Mouse (Mus musculus): Measurements from ENCODE around the gene Cenpn. TPM values are rescaled to one million over a fixed set of nuclear protein-coding genes. Genes with fewer than 3 reads are reported as not detected.

The Cenpn gene
- polyA plus RNA-seq, 1 experiment: 48.0 TPM

DNA sequence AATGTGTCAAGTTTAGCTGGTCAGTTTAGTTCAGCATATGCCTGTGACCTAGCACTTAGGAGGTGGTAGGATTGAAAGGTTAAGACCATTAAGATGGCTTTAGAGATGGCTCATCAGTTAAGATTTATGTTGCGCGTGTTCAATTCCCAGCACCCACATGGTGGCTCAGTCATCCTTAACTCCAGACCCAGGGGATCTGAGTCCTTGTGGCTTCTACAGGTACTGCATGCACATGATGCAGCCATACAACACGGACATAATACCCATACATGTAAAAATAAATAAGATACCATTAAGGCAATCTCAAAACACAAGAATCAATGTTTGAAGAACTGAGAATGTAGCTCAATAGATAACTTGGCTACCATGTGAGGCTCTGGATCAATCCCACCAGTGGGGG, 68.3 kb downstream of the Cenpn start:
- no peaks in the 10 kb centered on the region for H3K9me3 ChIP-seq (replicated peaks; ENCODE audit: control insufficient read depth, insufficient read depth, low read length, poor library complexity, severe bottlenecking)
- H3K36me3 ChIP-seq (ENCODE audit: control insufficient read depth, insufficient read depth, low read length, poor library complexity, severe bottlenecking): peaks cover 56% of the 10 kb centered on the region
- H3K27me3 ChIP-seq (ENCODE audit: control insufficient read depth, insufficient read depth, low read length, poor library complexity, severe bottlenecking): no peaks in the 10 kb centered on the region
- H3K9ac ChIP-seq (ENCODE audit: low read depth, poor library complexity, severe bottlenecking): no peak overlapping the region
- H3K27ac ChIP-seq (ENCODE audit: insufficient read depth, low read length): no peak overlapping the region
- no peak for TF ChIP-seq POLR2A (IDR thresholded peaks at IDR 0.05; ENCODE audit: insufficient read depth, low read length)
- no peak for TF ChIP-seq CTCF (IDR thresholded peaks at IDR 0.05; ENCODE audit: low read depth, low read length)
- TF ChIP-seq EP300 (IDR thresholded peaks at IDR 0.05; ENCODE audit: insufficient read depth, low read depth, low read length): no peak
- H3K4me1 ChIP-seq (ENCODE audit: control insufficient read depth, insufficient read depth, low read length): no peaks in the 10 kb centered on the region
- H3K4me3 ChIP-seq (ENCODE audit: low read depth, low read length): no peak overlapping the region

Other genes with a start within 250 kb of the Cenpn start
- gene Cdyl2, start 188.7 kb upstream of the Cenpn start, polyA plus RNA-seq (2011; ENCODE audit: insufficient read depth, insufficient read length, low read depth, missing spikeins): 18.7 and 20.5 TPM in 2 replicates
- 23.0 and 23.3 TPM in 2 replicates for gene Cmc2, start 275 bp upstream of the Cenpn start, polyA plus RNA-seq (2011; ENCODE audit: insufficient read depth, insufficient read length, low read depth, missing spikeins)
- 39.6 and 42.1 TPM in 2 replicates for gene Atmin, start 21.7 kb downstream of the Cenpn start, polyA plus RNA-seq (2011; ENCODE audit: insufficient read depth, insufficient read length, low read depth, missing spikeins)
- 2.6 and 4.8 TPM in 2 replicates for gene 1700030J22Rik, start 57.2 kb downstream of the Cenpn start, polyA plus RNA-seq (2011; ENCODE audit: insufficient read depth, insufficient read length, low read depth, missing spikeins)
- gene Gcsh, start 71.8 kb downstream of the Cenpn start, polyA plus RNA-seq (2011; ENCODE audit: insufficient read depth, insufficient read length, low read depth, missing spikeins): 141 and 150 TPM in 2 replicates
- gene Pkd1l2, start 160.7 kb downstream of the Cenpn start, polyA plus RNA-seq (2011; ENCODE audit: insufficient read depth, insufficient read length, low read depth, missing spikeins): 0.56 and 0.84 TPM in 2 replicates
- gene Bco1, start 174.1 kb downstream of the Cenpn start, polyA plus RNA-seq (2011; ENCODE audit: insufficient read depth, insufficient read length, low read depth, missing spikeins): not detected in 2 replicates
- gene Gan, start 236.4 kb downstream of the Cenpn start, polyA plus RNA-seq (2011; ENCODE audit: insufficient read depth, insufficient read length, low read depth, missing spikeins): 11.0 and 11.7 TPM in 2 replicates